Mouse (Mus musculus) CH12.LX (cell line): ENCODE data around the gene Rab11a. TPM values are rescaled to one million over a fixed set of nuclear protein-coding genes. Genes with fewer than 3 reads are reported as not detected.

Experiments used
- DNase-seq: peaks from one replicate; pipeline ENCODE4 v3.0.0-alpha.2; 2013; ENCODE audit errors: extremely low read depth
- H3K27ac ChIP-seq: 2 replicates; pipeline ENCODE4 v1.5.1; 2012; ENCODE audit warnings: low read depth, mild to moderate bottlenecking, control low read depth, moderate library complexity; ENCODE audit not compliant: insufficient read depth
- H3K27me3 ChIP-seq: replicated peaks from 2 replicates; pipeline ENCODE3; 2012; ENCODE audit warnings: inconsistent platforms
- H3K36me3 ChIP-seq, 2 experiments: replicated peaks in 1 of 2; 2 replicates each; pipeline versions ENCODE3 to v1.6.1; 2012; ENCODE audit warnings: inconsistent platforms in 1 of 2, low read length in 1 of 2, mild to moderate bottlenecking in 1 of 2, mixed read lengths in 1 of 2, moderate library complexity in 1 of 2; ENCODE audit not compliant: control insufficient read depth in 1 of 2, insufficient read depth in 1 of 2
- H3K4me1 ChIP-seq, 2 experiments: 2 replicates each; pipeline ENCODE4 v1.6.1; 2012; ENCODE audit warnings: inconsistent platforms in 1 of 2, moderate library complexity in 1 of 2; ENCODE audit not compliant: insufficient read depth in 2 of 2, control insufficient read depth in 1 of 2
- H3K4me2 ChIP-seq: 2 replicates; pipeline ENCODE4 v1.6.1; 2012; ENCODE audit warnings: low read depth, mild to moderate bottlenecking, control low read depth; ENCODE audit not compliant: poor library complexity, insufficient read depth, severe bottlenecking
- H3K4me3 ChIP-seq, 3 experiments: fragments of 150-350 bp in 1 of 3; sonication (generic) in 1 of 3; replicated peaks in 1 of 3; 2 replicates each; pipeline versions ENCODE3 to v1.5.1; 2011 to 2012; ENCODE audit warnings: low read depth in 2 of 3, low read length in 2 of 3, mild to moderate bottlenecking in 2 of 3, moderate library complexity in 2 of 3, control low read depth in 1 of 3, improper control_type of control experiment in 1 of 3, inconsistent platforms in 1 of 3, mixed read lengths in 1 of 3; ENCODE audit not compliant: poor library complexity in 1 of 3
- H3K79me2 ChIP-seq: replicated peaks from 2 replicates; pipeline ENCODE4 v1.6.1; 2012; ENCODE audit warnings: mild to moderate bottlenecking, moderate library complexity; ENCODE audit not compliant: control insufficient read depth, poor library complexity, insufficient read depth, severe bottlenecking; ENCODE audit errors: extremely low read depth
- H3K9ac ChIP-seq: 2 replicates; pipeline ENCODE4 v1.6.1; 2012; ENCODE audit warnings: low read depth, mild to moderate bottlenecking, control low read depth, moderate library complexity; ENCODE audit not compliant: insufficient read depth
- H3K9me3 ChIP-seq: replicated peaks from 2 replicates; pipeline ENCODE3; 2012; ENCODE audit warnings: low read length, inconsistent platforms, mixed read lengths
- CHD2 ChIP-seq: IDR thresholded peaks from 2 replicates; pipeline ENCODE4 v1.6.1; 2011; ENCODE audit warnings: low read length, improper control_type of control experiment
- E2F4 ChIP-seq: IDR thresholded peaks from 2 replicates; pipeline ENCODE4 v1.6.1; 2011; ENCODE audit warnings: low read depth, low read length, improper control_type of control experiment; ENCODE audit not compliant: insufficient replicate concordance
- ELF1 ChIP-seq: IDR thresholded peaks from 2 replicates; pipeline ENCODE4 v1.6.1; 2014; ENCODE audit warnings: low read depth, mild to moderate bottlenecking, inconsistent platforms, low read length, improper control_type of control experiment
- EP300 ChIP-seq: IDR thresholded peaks from 2 replicates; pipeline ENCODE4 v1.6.1; 2011; ENCODE audit warnings: low read length, improper control_type of control experiment
- GABPA ChIP-seq: IDR thresholded peaks from 2 replicates; pipeline ENCODE4 v1.6.1; 2012; ENCODE audit warnings: low read depth, low read length, improper control_type of control experiment, inconsistent platforms; ENCODE audit not compliant: insufficient replicate concordance
- HCFC1 ChIP-seq: IDR thresholded peaks from 2 replicates; pipeline ENCODE4 v1.6.1; 2012; ENCODE audit warnings: low read depth, mild to moderate bottlenecking, inconsistent platforms, low read length, improper control_type of control experiment
- IRF4 ChIP-seq: IDR thresholded peaks from 2 replicates; pipeline ENCODE4 v1.6.1; 2014; ENCODE audit warnings: low read depth, mild to moderate bottlenecking, inconsistent platforms, low read length, improper control_type of control experiment
- JUN ChIP-seq: IDR thresholded peaks from 2 replicates; pipeline ENCODE4 v1.6.1; 2011; ENCODE audit warnings: low read depth, mild to moderate bottlenecking, low read length, improper control_type of control experiment, moderate library complexity; ENCODE audit not compliant: insufficient read depth
- JUND ChIP-seq: conservative IDR thresholded peaks from 2 replicates; pipeline ENCODE4 v1.6.1; 2011; ENCODE audit warnings: low read depth, low read length, improper control_type of control experiment
- KAT2A ChIP-seq: IDR thresholded peaks from 2 replicates; pipeline ENCODE4 v1.6.1; 2012; ENCODE audit warnings: low read length, improper control_type of control experiment, inconsistent platforms; ENCODE audit not compliant: insufficient replicate concordance
- MAFK ChIP-seq: IDR thresholded peaks from 2 replicates; pipeline ENCODE4 v1.6.1; 2011; ENCODE audit warnings: low read length, improper control_type of control experiment; ENCODE audit not compliant: insufficient replicate concordance
- MAX ChIP-seq: IDR thresholded peaks from 2 replicates; pipeline ENCODE4 v1.6.1; 2011; ENCODE audit warnings: low read length, improper control_type of control experiment
- MAZ ChIP-seq: IDR thresholded peaks from 2 replicates; pipeline ENCODE4 v1.6.1; 2012; ENCODE audit warnings: low read depth, mild to moderate bottlenecking, inconsistent platforms, low read length, improper control_type of control experiment, moderate library complexity
- PAX5 ChIP-seq: IDR thresholded peaks from 2 replicates; pipeline ENCODE4 v1.6.1; 2012; ENCODE audit warnings: low read length, inconsistent platforms, mixed read lengths
- POLR2AphosphoS2 ChIP-seq: IDR thresholded peaks from 2 replicates; pipeline ENCODE4 v1.6.1; 2011; ENCODE audit warnings: low read depth, low read length, improper control_type of control experiment
- RAD21 ChIP-seq: IDR thresholded peaks from 2 replicates; pipeline ENCODE4 v1.6.1; 2011; ENCODE audit warnings: low read depth, mild to moderate bottlenecking, low read length, improper control_type of control experiment, moderate library complexity
- RCOR1 ChIP-seq: conservative IDR thresholded peaks from 2 replicates; pipeline ENCODE4 v1.6.1; 2012; ENCODE audit warnings: low read depth, mild to moderate bottlenecking, inconsistent platforms, low read length, improper control_type of control experiment
- SIN3A ChIP-seq: IDR thresholded peaks from 2 replicates; pipeline ENCODE4 v1.6.1; 2012; ENCODE audit warnings: low read length, improper control_type of control experiment, inconsistent platforms
- SMC3 ChIP-seq: IDR thresholded peaks from 2 replicates; pipeline ENCODE4 v1.6.1; 2011; ENCODE audit warnings: low read depth, low read length, improper control_type of control experiment
- TBP ChIP-seq: conservative IDR thresholded peaks from 2 replicates; pipeline ENCODE4 v1.6.1; 2011; ENCODE audit warnings: low read depth, low read length, improper control_type of control experiment
- TCF12 ChIP-seq: IDR thresholded peaks from 2 replicates; pipeline ENCODE4 v1.6.1; 2014; ENCODE audit warnings: low read depth, mild to moderate bottlenecking, inconsistent platforms, low read length, improper control_type of control experiment
- UBTF ChIP-seq: IDR thresholded peaks from 2 replicates; pipeline ENCODE4 v1.6.1; 2012; ENCODE audit warnings: low read depth, mild to moderate bottlenecking, inconsistent platforms, low read length, improper control_type of control experiment, moderate library complexity
- ZMIZ1 ChIP-seq: IDR thresholded peaks from 2 replicates; pipeline ENCODE4 v1.6.1; 2012; ENCODE audit warnings: low read depth, mild to moderate bottlenecking, inconsistent platforms, low read length, improper control_type of control experiment
- ZNF384 ChIP-seq: IDR thresholded peaks from 2 replicates; pipeline ENCODE4 v1.6.1; 2012; ENCODE audit warnings: low read depth, low read length, improper control_type of control experiment, inconsistent platforms
- dilution Hi-C: fragments of 300-500 bp; cut with MboI; formaldehyde crosslinking; loops from 2 replicates; pipeline ENCODE4 v1.14.3; 2020; ENCODE audit warnings: low sequenced_read_pairs; ENCODE audit not compliant: extremely low pct_unique_long_range_greater_than_20kb, extremely low pct_ligation_motif_present
- in situ Hi-C: fragments of 300-500 bp; cut with MboI; formaldehyde crosslinking; loops from 3 replicates; pipeline ENCODE4 v1.14.3; 2019; ENCODE audit warnings: low sequenced_read_pairs, low pct_ligation_motif_present, low pct_unique_long_range_greater_than_20kb, mixed read lengths
- polyA plus RNA-seq: library from polyadenylated mRNA; unstranded; fragments of >175 nt; gene quantifications from 2 replicates; pipeline ENCODE4 v1.2.1, GENCODE M21; 2012; ENCODE audit warnings: low read depth; ENCODE audit not compliant: insufficient read length
- total RNA-seq, 2 experiments: library from RNA; depleted of rRNA; stranded (reverse); fragments of 300-350 nt in 1 of 2; fragments of >200 nt in 1 of 2; gene quantifications; 2 replicates each; pipeline ENCODE4 v1.2.3; 2012 to 2014

Gene Rab11a
- total and polyA plus RNA-seq, 3 experiments, result 109 to 189 (median 168) TPM

DNA sequence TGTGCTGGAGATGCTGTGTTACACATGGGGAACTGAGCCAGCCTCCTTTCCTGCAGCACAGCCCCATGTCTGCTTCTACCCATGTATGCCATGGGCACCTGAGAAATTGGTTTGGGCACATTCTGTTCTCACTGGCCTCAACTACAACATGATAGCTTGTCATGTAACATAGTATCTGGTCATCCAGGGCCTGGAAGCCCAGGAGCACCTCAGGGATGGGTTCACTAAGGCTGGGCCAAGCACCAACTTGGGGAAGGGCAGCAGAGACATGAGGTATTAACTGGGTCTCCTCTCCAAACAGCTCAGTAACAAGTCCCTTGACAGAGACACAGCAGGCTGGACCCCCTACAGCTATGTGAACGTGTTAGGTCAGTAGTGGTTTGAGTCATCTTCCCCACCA lies 40.6 kb downstream of the Rab11a start:
- H3K27me3 ChIP-seq, result no peaks in the 10 kb centered on the region
- no peaks in the 10 kb centered on the region for H3K9me3 ChIP-seq
- no peak overlapping the region for H3K4me3 ChIP-seq
- no peak overlapping the region for H3K4me2 ChIP-seq
- H3K4me1 ChIP-seq, result peaks cover 16 to 68% of the 10 kb centered on the region in 2 experiments
- peaks cover 24 to 85% of the 10 kb centered on the region in 2 experiments for H3K36me3 ChIP-seq
- H3K79me2 ChIP-seq, result no peaks in the 10 kb centered on the region; the same call in 1 of the 2 replicates
- H3K9ac ChIP-seq, result no peak overlapping the region
- H3K27ac ChIP-seq, result no peak overlapping the region
- in situ Hi-C loops (no loop called here), dilution Hi-C loops (no loop called here)
- no peak for DNase-seq
- TF ChIP-seq IRF4 (peak; percentile 31; the same call in 1 of the 2 replicates), KAT2A (no peak), MAZ (no peak)

DNA sequence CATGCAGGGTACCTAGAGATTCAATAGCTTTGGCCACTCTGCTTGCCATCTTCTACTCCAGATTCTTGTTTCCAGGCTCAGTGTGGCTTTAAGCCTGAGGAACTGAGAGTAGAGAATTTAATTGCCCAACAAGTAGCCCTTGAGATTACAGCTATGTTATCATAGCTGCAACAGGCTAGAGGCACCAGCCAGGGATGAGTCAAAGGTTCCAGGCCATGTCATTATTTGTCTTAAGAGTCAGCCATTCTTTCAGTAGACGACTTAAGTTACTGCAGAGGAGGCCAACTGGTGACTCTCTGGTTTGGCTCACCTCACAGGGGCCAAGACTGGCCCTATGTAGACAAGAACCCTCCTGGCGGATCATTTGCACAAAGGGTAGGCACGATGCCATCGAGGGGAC lies 41.2 kb downstream of the Rab11a start:
- Histone ChIP-seq H3K27ac (no peak overlapping the region), H3K4me1 (peaks cover 16 to 65% of the 10 kb centered on the region in 2 experiments)
- TF ChIP-seq HCFC1, result no peak
- no peak for TF ChIP-seq CHD2
- no peak for TF ChIP-seq ZMIZ1
- 0 out of 2 replicates have a peak, but pooled peaks have one; percentile 59 for TF ChIP-seq JUND
- TF ChIP-seq E2F4, result no peak
- TF ChIP-seq SIN3A, result no peak
- TF ChIP-seq SMC3, result no peak
- TF ChIP-seq JUN, result 0 out of 2 replicates have a peak, but pooled peaks have one; percentile 15
- TF ChIP-seq TBP, result no peak
- TF ChIP-seq MAX, result no peak
- TF ChIP-seq, all 38 proteins: peak for 2
- Histone ChIP-seq H3K9me3 (no peaks in the 10 kb centered on the region), H3K9ac (no peak overlapping the region), H3K36me3 (peaks cover 24 to 84% of the 10 kb centered on the region in 2 experiments), H3K79me2 (no peaks in the 10 kb centered on the region; the same call in 1 of the 2 replicates), H3K4me2 (no peak overlapping the region), H3K4me3 (no peak overlapping the region), H3K27me3 (no peaks in the 10 kb centered on the region)
- DNase-seq, result no peak
- in situ Hi-C loops, result no loop called here
- dilution Hi-C loops, result no loop called here

DNA sequence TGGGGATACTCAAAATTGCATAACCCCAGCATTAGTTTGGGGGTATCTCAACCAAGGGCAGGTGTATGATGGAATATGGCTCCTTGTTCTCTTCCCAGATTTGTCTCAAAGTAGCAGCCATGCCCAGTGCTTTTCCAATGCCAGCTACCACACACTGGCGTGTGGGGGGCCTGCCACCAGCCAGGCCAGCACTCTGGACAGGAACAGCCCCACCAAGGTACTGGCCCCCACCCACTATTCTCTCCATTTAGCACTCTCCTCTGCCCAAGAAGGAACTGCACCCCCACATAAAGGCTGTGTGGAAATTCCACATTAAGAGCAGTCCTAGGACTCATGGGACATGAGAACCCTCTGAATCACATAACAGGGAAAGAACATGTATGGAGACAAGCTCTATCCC lies 42.3 kb downstream of the Rab11a start:
- in situ Hi-C loops, result no loop called here
- dilution Hi-C loops, result no loop called here
- TF ChIP-seq EP300 (no peak), SIN3A (no peak), POLR2AphosphoS2 (no peak), MAZ (no peak), RCOR1 (no peak), SMC3 (no peak), MAFK (no peak), UBTF (no peak), ZNF384 (no peak), E2F4 (no peak), TCF12 (no peak), ZMIZ1 (no peak), CHD2 (no peak), GABPA (no peak), ELF1 (no peak), PAX5 (no peak), RAD21 (no peak), HCFC1 (no peak), TBP (no peak)

More for the DNA sequence above, 42.3 kb downstream of the Rab11a start:
- no peak for DNase-seq
- Histone ChIP-seq H3K79me2 (no peaks in the 10 kb centered on the region; the same call in 1 of the 2 replicates), H3K4me2 (no peak overlapping the region), H3K4me3 (no peak overlapping the region), H3K27ac (no peak overlapping the region), H3K36me3 (peaks cover 24 to 77% of the 10 kb centered on the region in 2 experiments), H3K4me1 (peaks cover 13 to 60% of the 10 kb centered on the region in 2 experiments), H3K27me3 (no peaks in the 10 kb centered on the region), H3K9ac (no peak overlapping the region), H3K9me3 (no peaks in the 10 kb centered on the region)
